16 mouse cellular contexts compared by ENCODE assay signal in the genomic region with DNA sequence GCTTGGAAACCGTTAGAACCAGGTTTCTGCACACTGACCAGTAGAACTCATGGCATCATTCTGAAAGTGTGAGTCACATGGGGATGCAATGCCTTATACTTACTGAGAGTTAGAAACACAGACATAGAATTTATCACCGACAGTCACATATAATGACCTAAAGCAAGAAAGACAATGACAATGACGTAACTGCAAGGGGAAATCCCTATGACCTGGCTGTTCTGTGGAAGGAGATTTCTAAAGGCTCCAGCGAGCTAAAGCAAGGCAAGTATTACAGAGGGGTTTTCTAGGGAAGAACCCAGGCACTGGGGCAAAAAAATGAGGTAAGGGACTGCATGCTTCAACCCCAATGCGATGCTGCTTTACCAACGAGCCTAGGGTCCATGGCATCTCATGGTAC.
"Had no signal": no experiment of that assay in that cellular context is flagged by ENCODE, and none has a peak within 500 bp of the region (broad histone marks: within the 10 kb centered on the region; RNA-seq: fewer than 3 reads in every experiment).

No protein-coding gene starts in this region.

- H3K27ac ChIP-seq: left cerebral cortex, adult 2 months; limb, embryonic 10.5 days; liver, embryonic 15.5 days; midbrain, embryonic 10.5 days; neural tube, embryonic 15.5 days had no signal

- H3K9me3 ChIP-seq: limb, embryonic 10.5 days; liver, embryonic 15.5 days; midbrain, embryonic 10.5 days; neural tube, embryonic 15.5 days had no signal

- H3K9ac ChIP-seq: liver, embryonic 15.5 days; neural tube, embryonic 15.5 days had no signal

- DNase-seq: kidney, postnatal 14 days; lung, adult 2 months; lung, postnatal 36 days; midbrain, embryonic 14.5 days; right cerebral cortex, postnatal 4 days; spleen, adult 18-20 months; thymus, adult 18-20 months; thymus, postnatal 14 days had no signal

- H3K4me1 ChIP-seq: liver, embryonic 15.5 days had no signal

- H3K36me3 ChIP-seq: limb, embryonic 10.5 days; liver, embryonic 15.5 days; midbrain, embryonic 10.5 days; neural tube, embryonic 15.5 days had no signal

- ATAC-seq: lung, postnatal 0 days had no signal

- H3K4me3 ChIP-seq: left cerebral cortex, adult 2 months; limb, embryonic 10.5 days; liver, embryonic 15.5 days; midbrain, embryonic 10.5 days; myocyte; neural tube, embryonic 15.5 days had no signal

- H3K27me3 ChIP-seq: liver, embryonic 15.5 days; neural tube, embryonic 15.5 days had no signal

- H3K4me2 ChIP-seq: liver, embryonic 11.5 days; liver, embryonic 15.5 days; neural tube, embryonic 15.5 days had no signal
